Mouse (Mus musculus): ENCODE measurements around the gene Evi2. TPM values are rescaled to one million over a fixed set of nuclear protein-coding genes. Genes with fewer than 3 reads are reported as not detected.

Gene Evi2
- polyA plus RNA-seq, 1 experiment from 2014 or later: 0.60 TPM

GRCm38 (mm10) chr11:79484721-79485120 is 45.7 kb downstream of the Evi2 start:
- no peak overlapping the region for H3K9ac ChIP-seq (ENCODE audit: low read depth, low read length)
- H3K9me3 ChIP-seq (replicated peaks; ENCODE audit: control insufficient read depth, low read length, poor library complexity, severe bottlenecking): no peaks in the 10 kb centered on the region
- no peak overlapping the region for H3K4me2 ChIP-seq (ENCODE audit: low read length)
- H3K4me1 ChIP-seq (ENCODE audit: control insufficient read depth, insufficient read depth, low read length): no peaks in the 10 kb centered on the region
- H3K27me3 ChIP-seq (ENCODE audit: control insufficient read depth, insufficient read depth, low read depth, low read length): no peaks in the 10 kb centered on the region
- H3K36me3 ChIP-seq (ENCODE audit: control insufficient read depth, insufficient read depth, low read length): peaks cover 6% of the 10 kb centered on the region; the same call in 1 of the 2 replicates
- H3K4me3 ChIP-seq (ENCODE audit: low read depth, low read length): no peak overlapping the region
- no peak for ATAC-seq
- H3K27ac ChIP-seq (ENCODE audit: low read length): no peak overlapping the region

- no peak for ATAC-seq
- Histone ChIP-seq H3K4me3 (ENCODE audit: low read depth, low read length) (no peak overlapping the region), H3K27ac (ENCODE audit: low read length) (no peak overlapping the region), H3K4me2 (ENCODE audit: low read length) (no peak overlapping the region), H3K9ac (ENCODE audit: low read depth, low read length) (no peak overlapping the region), H3K9me3 (replicated peaks; ENCODE audit: control insufficient read depth, low read length, poor library complexity, severe bottlenecking) (no peaks in the 10 kb centered on the region), H3K27me3 (ENCODE audit: control insufficient read depth, insufficient read depth, low read depth, low read length) (no peaks in the 10 kb centered on the region), H3K4me1 (ENCODE audit: control insufficient read depth, insufficient read depth, low read length) (no peaks in the 10 kb centered on the region), H3K36me3 (ENCODE audit: control insufficient read depth, insufficient read depth, low read length) (peaks cover 6% of the 10 kb centered on the region; the same call in 1 of the 2 replicates)
- 92% methylated on average over 7 of the region's 7 CpGs for WGBS
Observed at GRCm38 (mm10) chr11:79483876-79484528, 46.4 kb downstream of the Evi2 start.

- Histone ChIP-seq H3K27me3 (ENCODE audit: control insufficient read depth, insufficient read depth, low read depth, low read length) (no peaks in the 10 kb centered on the region), H3K4me2 (ENCODE audit: low read length) (no peak overlapping the region), H3K9ac (ENCODE audit: low read depth, low read length) (no peak overlapping the region), H3K4me3 (ENCODE audit: low read depth, low read length) (no peak overlapping the region), H3K9me3 (replicated peaks; ENCODE audit: control insufficient read depth, low read length, poor library complexity, severe bottlenecking) (no peaks in the 10 kb centered on the region), H3K36me3 (ENCODE audit: control insufficient read depth, insufficient read depth, low read length) (peaks cover 6% of the 10 kb centered on the region; the same call in 1 of the 2 replicates), H3K27ac (ENCODE audit: low read length) (no peak overlapping the region), H3K4me1 (ENCODE audit: control insufficient read depth, insufficient read depth, low read length) (no peaks in the 10 kb centered on the region)
- WGBS: 93% methylated on average over 6 of the region's 6 CpGs
- no peak for ATAC-seq
Observed at GRCm38 (mm10) chr11:79483392-79483791, 47.0 kb downstream of the Evi2 start.

GRCm38 (mm10) chr11:79468097-79468496 is 62.3 kb downstream of the Evi2 start:
- no peaks in the 10 kb centered on the region for H3K4me1 ChIP-seq (ENCODE audit: control insufficient read depth, insufficient read depth, low read length)
- peaks cover 12% of the 10 kb centered on the region for H3K36me3 ChIP-seq (ENCODE audit: control insufficient read depth, insufficient read depth, low read length)
- no peak overlapping the region for H3K27ac ChIP-seq (ENCODE audit: low read length)
- no peak overlapping the region for H3K4me3 ChIP-seq (ENCODE audit: low read depth, low read length)
- no peak for ATAC-seq
- whole genome bisulfite sequencing: 89% methylated on average over 1 of the region's 1 CpGs
- no peaks in the 10 kb centered on the region for H3K9me3 ChIP-seq (replicated peaks; ENCODE audit: control insufficient read depth, low read length, poor library complexity, severe bottlenecking)
- no peak overlapping the region for H3K9ac ChIP-seq (ENCODE audit: low read depth, low read length)
- no peak overlapping the region for H3K4me2 ChIP-seq (ENCODE audit: low read length)
- no peaks in the 10 kb centered on the region for H3K27me3 ChIP-seq (ENCODE audit: control insufficient read depth, insufficient read depth, low read depth, low read length)

Other genes with a start within 250 kb of the Evi2 start
- gene Gm9964, start 233.7 kb downstream of the Evi2 start, polyA plus RNA-seq (2015; fragmentation: Nextera tagmentation; extraction: Ambion mirVana): not detected in 2 replicates
- 4.7 and 5.8 TPM in 2 replicates for gene Nf1, start 190.9 kb downstream of the Evi2 start, polyA plus RNA-seq (2015; fragmentation: Nextera tagmentation; extraction: Ambion mirVana)
- 6.2 and 9.8 TPM in 2 replicates for gene Omg, start 26.5 kb downstream of the Evi2 start, polyA plus RNA-seq (2015; fragmentation: Nextera tagmentation; extraction: Ambion mirVana)
- not detected in 2 replicates for gene Evi2b, start 6.8 kb downstream of the Evi2 start, polyA plus RNA-seq (2015; fragmentation: Nextera tagmentation; extraction: Ambion mirVana)
- gene Evi2a, start within 50 bp of the Evi2 start, polyA plus RNA-seq (2015; fragmentation: Nextera tagmentation; extraction: Ambion mirVana): 2.8 and 3.1 TPM in 2 replicates
- gene Rab11fip4, start 60.6 kb upstream of the Evi2 start, polyA plus RNA-seq (2015; fragmentation: Nextera tagmentation; extraction: Ambion mirVana): 27.8 and 29.4 TPM in 2 replicates